Mouse (Mus musculus) hindbrain, postnatal 0 days (tissue): ENCODE measurements at regions not wholly inside any gene's neighbourhood (a gene's known extent, or its start where the extent isn't known, plus 50 kb on each side); places are given as distances from the start of the nearest gene placed in this dataset.

ENCODE experiments used
- ATAC-seq: fragments of 200-750 bp; cut with Nextera tagmentation; 2 replicates; pipeline ENCODE4 v1.8.0; 2017; ENCODE audit warnings: mild to moderate bottlenecking, moderate TSS enrichment, moderate library complexity
- DNase-seq: peaks from one replicate; pipeline ENCODE4 v3.0.0-alpha.2; 2015; ENCODE audit warnings: low spot score
- H3K27ac ChIP-seq: fragments of 300-500 bp; sonication (generic); 2 replicates; pipeline ENCODE4 v1.5.1; 2014; ENCODE audit warnings: mild to moderate bottlenecking
- H3K27me3 ChIP-seq: fragments of 300-500 bp; sonication (generic); 2 replicates; pipeline ENCODE4 v1.6.1; 2014; ENCODE audit warnings: low read length, mixed read lengths; ENCODE audit not compliant: insufficient read depth
- H3K36me3 ChIP-seq: fragments of 300-500 bp; sonication (generic); 2 replicates; pipeline ENCODE4 v1.6.1; 2014; ENCODE audit warnings: low read length, mixed read lengths; ENCODE audit not compliant: insufficient read depth
- H3K4me1 ChIP-seq: fragments of 300-500 bp; sonication (generic); 2 replicates; pipeline ENCODE4 v1.6.1; 2014; ENCODE audit warnings: antibody characterized with exemption, low read length, mixed read lengths; ENCODE audit not compliant: insufficient read depth
- H3K4me2 ChIP-seq: fragments of 300-500 bp; sonication (generic); 2 replicates; pipeline ENCODE4 v1.6.1; 2014; ENCODE audit warnings: low read depth, mild to moderate bottlenecking, low read length, moderate library complexity, mixed read lengths
- H3K4me3 ChIP-seq: fragments of 300-500 bp; sonication (generic); 2 replicates; pipeline ENCODE4 v1.5.1; 2014; ENCODE audit warnings: low read length
- H3K9ac ChIP-seq: fragments of 300-500 bp; sonication (generic); replicated peaks from 2 replicates; pipeline ENCODE4 v1.6.1; 2014; ENCODE audit warnings: mild to moderate bottlenecking, low read length, moderate library complexity, mixed read lengths
- H3K9me3 ChIP-seq: fragments of 300-500 bp; sonication (generic); 2 replicates; pipeline ENCODE4 v1.6.1; 2016; ENCODE audit warnings: low read length, mixed read lengths
- CTCF ChIP-seq: IDR thresholded peaks from 2 replicates; pipeline ENCODE4 v1.5.1; 2016; ENCODE audit warnings: antibody characterized with exemption, control low read depth, low read depth
- WGBS: fragments of 180-500 bp; shearing (Covaris S2); extraction: QIAGEN DNeasy Blood & Tissue Kit; methylation state at CpG from one replicate; pipeline ENCODE4 v1.1.7; 2014; 5-methylcytosine and 5-hydroxymethylcytosine counted together

DNA sequence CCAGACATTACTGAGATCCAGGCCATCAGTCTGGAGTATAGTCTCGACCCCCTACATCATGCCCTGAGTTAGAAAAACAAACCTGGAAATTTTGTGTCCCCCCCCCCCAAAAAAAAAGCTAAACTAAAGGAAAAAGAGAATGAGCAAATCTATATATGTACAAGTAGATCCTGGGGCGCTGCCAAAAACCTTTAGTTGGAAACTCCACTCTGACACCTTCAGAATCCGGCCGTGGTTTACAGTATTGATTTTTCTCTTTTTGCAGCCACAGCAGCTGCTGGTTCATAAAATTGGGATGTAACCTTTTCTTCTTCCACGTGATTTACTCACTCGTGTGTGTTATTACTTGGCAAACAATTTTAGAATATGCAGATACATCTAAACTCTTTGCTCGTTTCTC, 510.5 kb downstream of the Defb40 start:
- 78% methylated on average over 7 of the region's 7 CpGs for WGBS
- Histone ChIP-seq H3K4me2 (no peak overlapping the region), H3K27me3 (no peaks in the 10 kb centered on the region), H3K36me3 (no peaks in the 10 kb centered on the region), H3K27ac (no peak overlapping the region), H3K9ac (no peak overlapping the region), H3K9me3 (0 out of 2 replicates have a peak, but pooled peaks cover 2% of the 10 kb centered on the region), H3K4me3 (no peak overlapping the region), H3K4me1 (no peaks in the 10 kb centered on the region)
- DNase-seq (no peak), ATAC-seq (no peak)
- no peak for TF ChIP-seq CTCF

- no peak for TF ChIP-seq CTCF
- H3K4me1 ChIP-seq, result no peaks in the 10 kb centered on the region
- no peak overlapping the region for H3K4me2 ChIP-seq
- H3K27ac ChIP-seq, result no peak overlapping the region
- 72% methylated on average over 4 of the region's 4 CpGs for WGBS
- H3K4me3 ChIP-seq, result no peak overlapping the region
- ATAC-seq, result no peak
- DNase-seq, result no peak
- H3K27me3 ChIP-seq, result no peaks in the 10 kb centered on the region
- no peak overlapping the region for H3K9ac ChIP-seq
- H3K36me3 ChIP-seq, result no peaks in the 10 kb centered on the region
- no peaks in the 10 kb centered on the region for H3K9me3 ChIP-seq
Measured at GRCm38 (mm10) chr8:18460609-18461008, 517.4 kb downstream of the Defb40 start.

GRCm38 (mm10) chr8:18457470-18457869, 520.6 kb downstream of the Defb40 start:
- Histone ChIP-seq H3K27ac (no peak overlapping the region), H3K4me3 (no peak overlapping the region), H3K9ac (no peak overlapping the region), H3K27me3 (no peaks in the 10 kb centered on the region), H3K4me2 (no peak overlapping the region), H3K9me3 (no peaks in the 10 kb centered on the region), H3K36me3 (no peaks in the 10 kb centered on the region), H3K4me1 (no peaks in the 10 kb centered on the region)
- WGBS, result 95% methylated on average over 6 of the region's 6 CpGs
- TF ChIP-seq CTCF, result no peak
- ATAC-seq, result no peak
- no peak for DNase-seq

GRCm38 (mm10) chr8:18449015-18449414, 529.0 kb downstream of the Defb40 start:
- no peak overlapping the region for H3K9ac ChIP-seq
- no peaks in the 10 kb centered on the region for H3K9me3 ChIP-seq
- ATAC-seq, result no peak
- TF ChIP-seq CTCF, result no peak
- H3K36me3 ChIP-seq, result no peaks in the 10 kb centered on the region
- no peak overlapping the region for H3K4me3 ChIP-seq
- H3K27ac ChIP-seq, result no peak overlapping the region
- no peak for DNase-seq
- H3K4me1 ChIP-seq, result no peaks in the 10 kb centered on the region
- WGBS, result 68% methylated on average over 3 of the region's 3 CpGs
- H3K27me3 ChIP-seq, result no peaks in the 10 kb centered on the region
- H3K4me2 ChIP-seq, result no peak overlapping the region

DNA sequence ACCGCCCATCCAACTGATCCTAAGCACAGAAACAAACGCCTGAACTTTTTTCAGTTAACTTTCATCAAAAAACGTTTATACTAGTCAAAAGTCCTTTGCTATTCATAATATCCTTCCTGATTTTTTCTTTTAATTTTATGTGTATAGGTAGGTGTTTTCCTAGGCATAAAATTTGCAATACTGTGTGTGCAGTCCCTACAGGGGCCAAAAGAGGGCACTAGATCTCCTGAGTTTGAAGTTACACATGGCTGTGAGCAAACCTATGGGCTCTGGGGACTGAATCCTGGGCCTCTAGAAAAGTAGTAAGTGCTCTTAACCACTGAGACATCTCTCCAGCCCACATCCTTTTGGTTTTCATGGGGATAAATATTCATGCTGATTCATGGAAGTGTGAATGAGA, 535.8 kb downstream of the Defb40 start:
- Histone ChIP-seq H3K27me3 (no peaks in the 10 kb centered on the region), H3K36me3 (no peaks in the 10 kb centered on the region), H3K9me3 (no peaks in the 10 kb centered on the region), H3K4me2 (no peak overlapping the region), H3K9ac (no peak overlapping the region), H3K4me1 (no peaks in the 10 kb centered on the region), H3K4me3 (no peak overlapping the region), H3K27ac (no peak overlapping the region)
- no peak for TF ChIP-seq CTCF
- DNase-seq (no peak), ATAC-seq (no peak)
- 72% methylated on average over 3 of the region's 3 CpGs for WGBS

- 58% methylated on average over 5 of the region's 5 CpGs for WGBS
- Histone ChIP-seq H3K27ac (no peak overlapping the region), H3K4me1 (no peaks in the 10 kb centered on the region), H3K27me3 (no peaks in the 10 kb centered on the region), H3K9me3 (no peaks in the 10 kb centered on the region), H3K9ac (no peak overlapping the region), H3K36me3 (no peaks in the 10 kb centered on the region), H3K4me3 (no peak overlapping the region), H3K4me2 (no peak overlapping the region)
- ATAC-seq, result peak; percentile 64
- peak; percentile 43 for DNase-seq
- TF ChIP-seq CTCF, result no peak
Measured at GRCm38 (mm10) chr8:18422846-18423245, 555.2 kb downstream of the Defb40 start.

DNA sequence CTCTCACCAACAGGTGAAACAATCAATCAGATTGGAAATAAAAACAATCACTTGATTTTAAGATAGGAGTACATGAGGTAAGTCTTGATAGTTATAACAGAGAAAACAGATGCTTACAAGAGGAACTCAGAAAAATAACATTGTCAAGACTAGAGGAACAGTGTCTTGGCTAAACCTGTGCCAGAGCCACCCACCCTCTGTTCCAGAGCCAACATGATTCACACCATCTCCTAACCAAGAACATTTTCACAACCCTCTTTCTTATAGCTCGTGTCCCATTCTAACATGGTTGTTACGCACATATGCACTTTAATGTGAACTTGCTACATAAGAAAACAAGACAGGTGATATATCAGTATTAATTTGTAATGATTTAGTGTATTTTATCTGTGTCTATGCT, 565.6 kb downstream of the Defb40 start:
- no peak overlapping the region for H3K9ac ChIP-seq
- no peak for TF ChIP-seq CTCF
- no peak overlapping the region for H3K4me2 ChIP-seq
- WGBS, result 93% methylated on average over 2 of the region's 2 CpGs
- ATAC-seq (no peak), DNase-seq (no peak)
- no peaks in the 10 kb centered on the region for H3K36me3 ChIP-seq
- no peak overlapping the region for H3K4me3 ChIP-seq
- H3K27me3 ChIP-seq, result no peaks in the 10 kb centered on the region
- no peaks in the 10 kb centered on the region for H3K4me1 ChIP-seq
- H3K27ac ChIP-seq, result no peak overlapping the region
- no peaks in the 10 kb centered on the region for H3K9me3 ChIP-seq

- no peaks in the 10 kb centered on the region for H3K4me1 ChIP-seq
- no peak overlapping the region for H3K4me2 ChIP-seq
- no peak overlapping the region for H3K27ac ChIP-seq
- H3K9me3 ChIP-seq, result no peaks in the 10 kb centered on the region
- no peaks in the 10 kb centered on the region; the same call in 1 of the 2 replicates for H3K27me3 ChIP-seq
- H3K9ac ChIP-seq, result no peak overlapping the region
- no peak for ATAC-seq
- H3K4me3 ChIP-seq, result no peak overlapping the region
- H3K36me3 ChIP-seq, result no peaks in the 10 kb centered on the region
- no peak for DNase-seq
- TF ChIP-seq CTCF, result no peak
- WGBS, result 78% methylated on average over 2 of the region's 2 CpGs
Measured at GRCm38 (mm10) chr8:18406446-18406845, 571.6 kb downstream of the Defb40 start.
